Mouse (Mus musculus) lung, postnatal 10 days (tissue): ENCODE measurements around the gene Pmepa1.

ENCODE experiments used
- DNase-seq: peaks from one replicate; pipeline ENCODE4 v3.0.0; 2021

Gene Pmepa1

DNA sequence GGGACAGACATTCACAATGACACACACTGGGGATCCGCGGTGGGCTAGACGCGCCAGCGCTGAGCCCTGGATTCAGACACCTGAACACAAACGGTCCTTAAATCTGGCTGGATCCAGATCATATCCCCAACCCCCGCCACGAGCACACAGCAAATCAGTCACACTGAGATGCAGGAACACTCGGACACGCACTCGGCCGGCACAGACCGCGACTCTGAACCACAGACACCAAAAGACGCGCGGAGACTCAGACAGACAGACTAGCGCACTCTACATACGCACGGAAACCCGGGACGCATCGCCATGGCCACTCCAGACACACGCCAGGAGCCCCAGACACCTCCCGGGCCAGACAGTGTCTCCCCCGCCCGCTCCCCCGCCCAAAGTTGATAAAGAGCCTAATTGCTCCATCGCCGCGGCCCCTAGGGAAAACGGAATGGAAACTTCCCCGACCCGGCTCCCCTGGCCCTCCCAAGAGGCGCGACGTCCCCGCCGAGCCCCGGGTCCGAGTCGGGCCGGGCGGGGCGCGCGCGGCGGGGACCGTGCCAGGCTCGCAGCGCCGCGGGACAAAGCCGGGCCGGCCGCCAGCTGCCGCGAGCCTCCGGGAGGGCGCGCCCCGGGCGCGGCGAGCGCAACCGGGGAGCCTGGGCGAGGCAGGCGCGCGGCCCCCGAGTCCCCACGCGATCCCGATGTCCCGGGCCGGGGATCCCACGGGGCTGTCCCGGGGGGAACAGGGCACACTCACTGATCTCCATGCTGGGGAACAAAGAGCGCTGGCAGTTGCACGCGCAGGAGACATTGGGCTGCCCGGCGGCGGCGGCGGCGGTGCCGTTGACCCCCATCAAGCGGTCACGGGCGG is 761 bp downstream of the Pmepa1 start:
- peak; percentile 54 for DNase-seq

DNA sequence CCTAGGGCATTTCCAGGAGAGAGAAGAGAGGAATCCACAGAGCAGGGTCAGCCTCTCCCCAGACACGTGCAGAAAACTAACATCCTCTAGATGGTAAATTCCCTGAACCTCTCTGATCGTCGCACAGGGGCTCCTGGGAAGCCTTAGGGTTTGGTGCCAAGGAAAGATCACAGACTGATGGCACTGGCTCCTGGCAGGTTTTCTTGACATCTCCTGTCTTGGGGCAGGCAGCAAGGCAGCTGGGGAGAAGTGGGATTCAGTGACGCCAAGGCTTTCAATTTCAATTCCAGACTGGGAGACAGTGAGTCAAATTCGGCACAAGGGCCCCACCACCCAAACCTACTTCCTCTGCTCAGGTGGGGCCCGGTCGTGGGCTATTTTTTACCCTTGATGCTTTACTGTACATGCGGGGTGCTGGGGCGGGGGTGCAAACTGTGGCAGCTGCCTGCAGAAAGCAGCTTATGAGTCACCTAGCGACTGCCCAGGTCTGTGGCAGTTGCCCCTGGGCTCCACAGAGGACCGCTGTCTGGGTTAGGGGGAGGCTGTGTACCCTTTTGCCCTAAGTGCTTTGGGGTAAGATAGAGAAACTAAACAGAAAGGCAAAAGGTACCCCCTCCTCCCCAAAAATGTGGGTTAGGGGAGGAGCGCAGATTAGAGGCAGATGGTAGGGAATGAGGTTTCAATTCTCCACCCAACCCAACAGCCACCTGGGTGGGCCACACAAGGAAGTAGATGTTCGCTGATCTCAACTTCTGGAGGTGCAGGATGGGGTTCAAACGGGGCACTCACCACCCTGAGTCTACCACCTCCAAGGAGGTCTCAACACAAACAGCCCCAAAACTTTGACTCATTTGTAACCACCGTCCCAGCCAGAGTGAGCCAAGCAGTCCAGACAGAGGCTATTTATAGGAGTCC is 1.6 kb downstream of the Pmepa1 start:
- DNase-seq = no peak

DNA sequence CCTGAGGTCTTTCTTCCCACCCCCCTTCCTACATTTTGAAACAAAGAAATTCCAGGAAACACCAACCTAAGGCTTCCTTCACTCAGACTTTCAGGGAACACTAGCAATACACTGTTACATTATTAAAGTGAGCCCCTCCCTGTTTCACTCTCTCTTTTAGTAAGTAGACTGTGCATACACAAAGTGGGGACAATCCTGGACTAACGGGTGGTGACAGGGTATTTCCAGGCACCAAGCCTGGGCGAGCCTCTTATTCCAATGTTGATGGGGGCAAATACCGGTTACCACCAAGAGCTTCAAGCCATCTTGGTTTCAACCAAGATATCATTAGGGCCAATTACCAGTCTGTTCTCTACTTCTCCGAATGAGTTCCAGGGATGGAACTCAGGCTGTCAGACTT is 2.4 kb downstream of the Pmepa1 start:
- DNase-seq = no peak

DNA sequence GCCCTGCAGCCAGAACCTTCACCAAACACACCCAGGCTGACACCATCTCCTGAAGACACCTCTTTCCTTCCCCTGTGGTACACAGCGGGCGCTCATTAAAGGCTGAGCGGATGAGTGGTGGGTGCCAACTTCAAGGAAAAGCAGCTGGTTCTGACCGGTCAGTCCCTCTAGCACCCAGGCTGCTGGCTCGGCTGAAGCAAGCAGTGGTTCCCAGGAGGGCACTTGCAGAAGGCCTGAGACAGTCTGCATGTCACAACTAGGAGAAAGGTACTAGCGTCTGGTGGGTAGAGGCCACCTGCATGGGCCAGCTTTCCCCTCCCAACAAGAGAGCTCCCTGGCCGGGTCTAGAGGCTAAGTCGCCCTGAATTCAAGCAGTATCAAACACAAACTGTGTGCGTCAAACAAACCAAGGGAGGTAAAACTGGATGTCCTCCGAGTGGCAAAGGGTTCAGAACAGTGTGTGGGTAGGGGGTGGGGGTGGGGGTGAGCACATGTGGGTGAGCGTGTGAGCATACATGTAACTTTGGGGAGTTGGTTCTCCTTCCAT is 3.9 kb downstream of the Pmepa1 start:
- no peak for DNase-seq

DNA sequence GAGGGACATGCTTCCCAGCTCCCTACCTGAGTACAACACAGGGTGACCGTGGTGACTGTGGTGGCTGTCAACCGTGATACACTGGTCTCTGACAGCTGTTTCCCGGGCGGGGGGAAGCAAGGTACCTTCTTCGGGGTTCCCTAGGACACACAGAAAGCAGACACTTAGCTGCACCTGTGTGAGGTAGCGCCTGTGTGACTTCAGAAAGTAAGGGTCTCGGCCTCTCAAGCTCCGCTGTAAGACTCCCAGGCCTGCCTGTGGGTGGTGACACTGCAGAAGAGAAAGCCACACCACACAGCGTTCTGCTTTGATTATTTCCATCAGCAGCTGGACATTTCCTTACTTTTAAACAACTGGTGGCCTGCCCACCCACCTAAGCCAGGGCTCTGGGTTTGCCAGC is 4.8 kb downstream of the Pmepa1 start:
- DNase-seq = no peak

DNA sequence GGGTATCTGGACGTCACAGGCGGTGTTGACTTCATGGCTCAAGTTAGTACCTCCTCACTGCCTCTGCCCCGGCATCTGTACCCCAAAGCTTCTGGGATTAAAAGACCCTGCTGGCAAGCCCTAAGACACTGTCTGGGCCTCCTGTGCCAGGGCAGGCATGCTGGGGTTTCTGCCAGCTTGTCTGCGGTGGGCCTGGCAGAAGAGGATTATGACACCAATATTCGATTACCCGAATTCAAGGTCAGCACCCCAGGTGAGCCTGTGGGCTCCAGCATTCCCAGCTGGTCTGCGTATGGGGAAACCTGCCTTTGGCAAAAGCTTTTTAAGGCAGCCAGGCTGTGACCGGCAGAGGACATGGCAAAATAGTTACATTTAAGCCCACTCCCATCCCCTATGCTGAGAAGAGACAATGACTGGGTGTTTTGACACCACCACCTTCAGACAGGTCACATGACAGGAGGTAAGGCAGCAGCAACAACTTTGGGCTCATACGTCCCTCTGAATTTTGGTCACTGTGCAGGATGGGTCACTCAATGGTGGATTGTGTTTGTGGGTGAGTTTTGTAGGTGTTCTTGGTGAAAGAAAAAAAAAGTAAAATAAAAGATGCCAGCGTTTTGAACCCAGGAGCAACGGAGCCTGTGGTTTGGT is 5.6 kb downstream of the Pmepa1 start:
- DNase-seq = no peak

DNA sequence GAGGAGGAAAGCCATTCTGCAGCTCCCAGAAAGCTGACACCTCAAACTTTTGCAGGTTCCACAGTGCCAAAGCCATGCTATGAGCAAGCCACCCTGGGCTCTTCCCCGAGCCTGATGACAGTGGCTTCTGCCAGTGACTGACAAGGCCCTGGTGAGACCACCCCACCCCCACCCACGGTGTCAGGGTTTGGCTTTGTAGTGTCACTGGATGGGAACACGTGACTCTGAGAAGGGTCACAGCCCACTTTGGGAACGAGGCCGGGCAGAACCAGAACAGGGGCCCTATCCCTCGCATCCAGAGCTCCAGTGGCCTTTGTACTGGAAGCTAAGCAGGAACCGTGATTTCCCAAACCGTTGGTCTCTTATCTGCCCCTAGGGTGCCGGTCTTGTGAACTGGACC is 6.1 kb downstream of the Pmepa1 start:
- DNase-seq = peak; percentile 53

DNA sequence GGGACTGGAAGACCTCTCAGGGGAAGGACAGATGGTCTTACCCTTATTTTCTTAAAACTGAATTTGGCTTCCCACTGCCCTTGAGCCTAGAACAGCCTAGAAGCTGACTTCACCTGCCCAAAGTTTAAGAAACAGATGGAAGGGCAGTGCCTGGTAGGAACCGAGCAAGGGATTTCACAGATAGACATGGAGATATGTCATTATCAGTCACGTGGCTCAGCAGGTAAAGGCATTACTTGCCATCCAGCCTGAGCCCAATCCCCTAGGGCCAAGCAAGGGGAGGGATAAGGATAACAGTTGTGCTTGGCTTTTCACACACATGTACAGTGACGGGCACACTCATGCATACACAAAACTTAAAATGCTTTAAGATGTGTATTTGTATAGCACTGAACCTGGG is 8.8 kb downstream of the Pmepa1 start:
- no peak for DNase-seq

DNA sequence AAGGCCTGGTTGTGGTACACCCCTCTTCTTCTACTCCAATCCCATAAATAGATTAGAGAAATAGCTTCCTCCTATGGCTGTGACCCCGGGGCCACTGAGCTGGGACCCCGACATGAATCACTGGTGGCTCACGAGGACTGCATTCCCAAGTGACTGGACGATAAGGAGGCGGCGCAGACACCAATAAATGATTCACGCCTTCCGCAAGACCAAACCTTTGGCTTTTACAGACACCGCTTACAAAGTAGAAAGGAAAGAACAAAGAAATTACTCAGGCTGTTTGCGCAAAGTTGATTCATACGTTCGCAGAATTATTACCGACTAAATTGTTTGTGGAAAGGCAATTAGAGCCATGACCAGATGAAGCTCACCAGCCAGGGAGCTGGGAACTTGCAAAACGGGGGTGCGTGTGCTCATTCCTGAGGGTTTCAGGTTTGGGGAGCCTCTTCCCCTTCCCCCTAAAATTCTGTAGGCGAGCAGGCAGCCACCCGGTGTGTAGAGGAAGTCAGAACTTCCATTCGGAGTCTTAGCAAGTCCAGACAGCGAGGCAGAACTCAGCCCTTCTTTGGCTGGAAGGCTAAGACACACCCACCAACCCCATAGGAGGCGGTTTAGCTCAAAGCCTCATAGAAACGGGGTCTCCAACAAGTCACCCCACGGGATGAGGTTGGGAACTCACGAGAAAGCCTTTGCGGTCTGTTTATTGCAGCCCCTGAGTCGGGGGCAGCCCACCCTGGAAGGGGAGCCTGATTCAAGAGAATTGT is 9.8 kb downstream of the Pmepa1 start:
- DNase-seq = no peak

DNA sequence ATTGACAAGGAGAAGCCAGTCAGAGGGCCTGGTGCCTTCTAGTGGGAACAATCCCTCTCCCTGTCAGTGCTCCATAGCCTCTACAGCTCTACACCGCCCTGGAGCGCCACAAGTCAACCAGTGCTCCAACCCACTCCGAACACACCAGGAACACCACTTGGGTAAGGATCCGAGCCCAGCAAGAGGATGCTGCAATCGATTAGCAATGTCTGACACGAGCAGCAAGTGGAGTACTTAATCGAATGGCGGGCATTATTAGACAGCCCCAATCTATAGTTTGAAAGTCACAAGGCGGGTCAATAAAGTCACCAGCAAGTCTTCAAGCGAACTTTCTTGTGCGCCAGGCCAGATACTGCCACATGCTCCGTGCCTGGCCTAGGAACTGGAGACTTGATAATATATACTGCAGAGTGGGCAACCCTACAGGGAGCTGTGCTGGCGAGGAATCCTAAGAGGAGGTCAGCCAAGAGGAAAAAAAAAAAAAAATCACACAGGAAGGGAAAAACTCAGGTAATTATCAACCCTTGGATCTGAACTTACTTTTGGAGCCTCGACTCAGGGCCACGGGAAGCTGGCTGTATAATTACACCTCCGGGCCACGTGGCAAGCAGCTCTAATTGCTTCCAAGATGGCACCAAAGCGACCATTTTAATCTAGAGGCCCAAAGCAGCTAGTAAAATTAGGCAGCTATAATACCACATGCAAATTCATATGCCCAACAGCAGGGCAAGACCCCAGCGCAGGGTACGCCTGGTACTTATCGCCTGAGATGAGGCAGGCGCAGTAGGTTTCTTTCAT is 10.7 kb downstream of the Pmepa1 start:
- DNase-seq = no peak

DNA sequence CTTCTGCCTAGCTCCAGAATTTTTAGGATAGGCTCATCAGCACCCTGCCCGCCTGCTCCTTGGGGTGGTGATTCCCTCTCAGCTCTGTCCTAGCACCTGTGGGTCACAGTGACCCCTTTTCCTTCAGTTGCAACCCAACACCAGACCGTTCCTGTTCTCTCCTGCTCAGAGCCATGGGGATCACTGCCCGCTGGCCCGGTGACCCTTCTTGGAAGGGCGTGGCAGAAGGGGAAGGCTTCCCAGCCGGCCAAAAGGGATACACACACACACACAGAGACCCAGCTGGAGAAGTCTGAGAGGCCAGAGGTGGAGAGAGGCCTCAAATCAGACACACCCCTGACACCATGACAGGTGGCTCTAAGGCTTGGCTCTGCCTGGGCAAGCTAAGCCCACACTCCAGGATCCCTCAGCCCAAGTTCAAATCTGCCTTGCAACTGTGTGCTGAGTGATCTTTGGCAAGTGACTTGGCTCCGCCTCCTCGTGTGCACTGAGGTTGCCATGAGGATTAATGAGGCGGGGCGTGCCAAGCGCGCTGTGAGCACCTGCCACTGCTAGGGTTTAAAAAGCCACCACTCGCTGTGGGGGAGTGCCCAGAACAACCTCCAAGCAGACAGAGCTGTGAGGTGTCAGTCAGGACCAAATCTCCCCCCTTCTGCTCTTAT is 11.7 kb downstream of the Pmepa1 start:
- peak; percentile 68 for DNase-seq

DNA sequence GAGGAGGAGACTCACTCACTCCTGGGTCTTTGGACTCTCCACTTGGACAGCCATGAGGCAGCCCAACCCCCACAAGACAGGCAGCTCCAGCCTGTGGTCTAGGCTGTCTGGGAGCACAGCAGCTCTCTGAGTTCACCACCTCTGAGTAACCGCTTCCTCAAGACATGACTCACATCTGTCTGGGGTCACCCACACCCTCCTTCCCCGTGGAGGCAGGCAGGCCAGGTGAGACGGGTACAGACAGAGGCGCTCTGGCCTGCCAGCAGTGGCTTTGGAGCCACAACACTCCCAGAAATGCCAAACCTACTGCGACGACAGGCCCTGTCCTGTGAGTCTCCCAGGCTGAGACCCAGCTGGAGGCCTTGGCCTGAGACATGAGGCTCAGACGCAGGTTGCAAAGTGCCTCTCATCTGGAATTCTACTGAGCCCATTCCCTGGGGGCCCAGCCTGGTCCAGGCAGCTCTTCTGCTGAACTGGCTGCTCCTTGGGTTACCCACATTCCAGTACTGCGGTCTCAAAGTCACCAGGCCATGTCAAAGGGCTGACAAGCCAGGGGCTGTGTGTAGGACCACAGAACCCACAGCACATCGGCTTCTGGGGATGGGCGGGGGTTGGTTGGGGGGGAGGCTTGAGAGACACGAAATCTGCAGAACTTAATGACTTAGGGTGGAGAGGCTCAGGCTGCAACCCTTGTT is 12.6 kb downstream of the Pmepa1 start:
- no peak for DNase-seq

DNA sequence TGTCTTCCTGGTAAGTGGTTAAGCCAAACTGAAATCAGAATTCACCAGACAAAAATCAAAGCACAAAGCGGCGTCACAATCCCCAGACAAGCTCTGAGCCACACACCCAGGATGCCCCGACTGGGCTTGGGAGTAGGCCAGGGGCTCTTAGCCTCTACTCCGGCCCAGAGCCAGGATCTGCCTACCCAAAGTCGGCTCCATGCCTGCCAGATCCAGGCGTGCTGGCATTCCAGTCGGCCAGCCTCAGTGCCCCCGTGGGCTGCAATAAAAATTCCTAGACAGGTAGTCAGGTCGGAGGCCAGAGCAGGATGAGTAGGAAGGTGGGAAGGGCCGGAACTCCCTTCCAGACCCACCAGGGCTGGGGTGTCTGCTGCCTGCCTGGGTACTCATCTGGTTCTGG is 14.8 kb downstream of the Pmepa1 start:
- DNase-seq = no peak

DNA sequence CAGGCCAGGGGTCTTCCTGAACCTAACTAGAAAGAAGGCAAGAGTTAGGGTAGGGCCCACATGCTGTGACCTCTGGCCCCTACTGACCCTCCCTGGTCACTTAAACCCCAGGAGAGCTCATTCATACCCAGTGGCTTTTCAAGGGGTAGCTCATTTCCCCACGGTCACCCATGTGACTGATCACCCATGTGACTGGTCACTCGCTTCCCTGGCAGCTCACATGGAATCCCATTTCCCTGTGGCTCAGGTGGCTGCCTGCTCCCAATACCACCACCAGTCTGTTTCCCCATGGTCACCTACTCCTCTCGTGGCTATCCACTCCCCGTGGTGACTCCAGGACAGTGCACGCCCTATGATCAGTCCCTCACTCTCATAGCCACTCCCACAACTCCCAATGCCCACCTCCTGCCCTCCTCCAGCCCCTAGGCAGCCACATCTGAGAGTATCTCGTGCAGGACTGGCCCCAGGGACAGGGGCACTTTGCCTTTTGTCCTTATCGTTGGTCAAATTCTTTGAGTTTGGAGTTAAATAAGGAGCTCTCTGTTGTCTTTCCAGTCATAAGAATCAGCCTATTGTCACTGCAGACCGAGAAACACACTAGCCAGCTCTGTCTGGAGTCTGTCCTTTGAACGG is 17.8 kb downstream of the Pmepa1 start:
- DNase-seq = no peak

DNA sequence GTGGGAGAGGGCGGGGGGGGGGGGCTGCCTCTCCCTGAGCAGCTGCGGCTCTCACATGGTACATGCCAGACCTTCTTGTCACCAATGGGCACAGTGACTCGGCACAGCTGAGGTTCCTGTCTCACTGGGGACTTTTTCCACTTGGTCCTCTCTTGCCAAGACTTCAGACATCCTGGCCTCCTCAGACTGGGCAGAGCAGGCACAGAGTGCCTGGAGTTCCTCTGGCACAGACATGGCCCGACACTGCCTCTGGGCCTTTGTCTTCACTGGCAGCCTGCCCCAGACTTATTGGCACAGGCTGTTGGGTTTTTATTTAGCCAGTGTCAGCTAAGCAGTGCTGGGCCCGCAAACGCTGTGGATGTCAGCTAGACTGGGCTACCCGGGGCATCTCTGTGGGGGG is 18.7 kb downstream of the Pmepa1 start:
- peak; percentile 90 for DNase-seq

DNA sequence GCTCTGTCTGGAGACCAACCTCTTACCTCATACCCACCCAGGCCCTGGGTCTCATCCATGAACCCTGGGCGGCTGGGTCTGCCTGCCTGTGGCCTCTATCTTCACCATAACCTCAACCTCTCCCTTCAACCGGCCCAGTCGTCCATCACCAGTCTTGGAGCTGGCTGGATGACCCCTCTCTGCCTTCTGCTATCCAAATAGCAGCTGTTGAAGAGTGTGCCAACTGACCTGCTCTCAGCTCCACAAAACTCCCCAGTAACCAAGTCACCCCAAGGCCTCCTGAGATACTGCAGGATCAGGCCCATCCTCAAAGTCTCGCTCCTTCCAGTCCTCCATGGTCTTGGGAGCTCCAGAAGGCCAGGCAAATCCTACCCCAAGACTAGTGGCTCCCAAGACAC is 19.8 kb downstream of the Pmepa1 start:
- DNase-seq = no peak

DNA sequence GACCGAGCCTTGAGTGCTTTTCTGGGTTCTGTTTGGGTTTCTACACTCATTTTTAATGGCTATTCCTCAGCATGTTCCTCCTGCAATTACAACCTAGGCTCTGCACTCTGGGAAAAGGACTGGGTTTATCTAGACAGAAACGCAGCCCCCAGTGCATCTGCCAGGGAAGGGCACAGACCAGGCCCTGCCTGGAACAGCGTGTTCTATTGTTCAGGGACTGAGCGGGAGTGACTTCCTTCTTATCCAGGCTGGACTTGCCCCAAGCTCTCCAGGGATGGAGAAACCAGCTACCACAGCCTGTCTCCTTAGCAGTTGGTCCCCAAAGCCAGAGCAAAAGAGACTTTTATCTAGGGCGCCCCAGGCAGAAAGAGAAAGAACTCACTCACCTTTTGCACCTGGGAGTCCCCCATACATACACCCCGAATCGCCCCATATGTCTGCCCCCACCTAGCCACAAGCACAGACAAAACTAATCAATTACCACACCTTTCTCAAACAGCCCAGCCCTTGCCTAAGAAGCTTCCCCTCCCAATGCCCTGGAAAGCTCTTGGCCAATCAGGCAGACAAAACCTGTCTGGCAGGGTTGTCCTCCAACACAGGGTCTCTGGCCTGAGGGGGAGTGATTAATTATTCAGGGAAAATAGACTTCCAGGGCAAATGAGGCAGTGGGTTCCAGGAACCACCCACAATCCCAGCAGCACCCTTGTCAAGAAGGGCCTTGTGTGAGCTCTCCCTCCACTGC is 20.4 kb downstream of the Pmepa1 start:
- DNase-seq = no peak

DNA sequence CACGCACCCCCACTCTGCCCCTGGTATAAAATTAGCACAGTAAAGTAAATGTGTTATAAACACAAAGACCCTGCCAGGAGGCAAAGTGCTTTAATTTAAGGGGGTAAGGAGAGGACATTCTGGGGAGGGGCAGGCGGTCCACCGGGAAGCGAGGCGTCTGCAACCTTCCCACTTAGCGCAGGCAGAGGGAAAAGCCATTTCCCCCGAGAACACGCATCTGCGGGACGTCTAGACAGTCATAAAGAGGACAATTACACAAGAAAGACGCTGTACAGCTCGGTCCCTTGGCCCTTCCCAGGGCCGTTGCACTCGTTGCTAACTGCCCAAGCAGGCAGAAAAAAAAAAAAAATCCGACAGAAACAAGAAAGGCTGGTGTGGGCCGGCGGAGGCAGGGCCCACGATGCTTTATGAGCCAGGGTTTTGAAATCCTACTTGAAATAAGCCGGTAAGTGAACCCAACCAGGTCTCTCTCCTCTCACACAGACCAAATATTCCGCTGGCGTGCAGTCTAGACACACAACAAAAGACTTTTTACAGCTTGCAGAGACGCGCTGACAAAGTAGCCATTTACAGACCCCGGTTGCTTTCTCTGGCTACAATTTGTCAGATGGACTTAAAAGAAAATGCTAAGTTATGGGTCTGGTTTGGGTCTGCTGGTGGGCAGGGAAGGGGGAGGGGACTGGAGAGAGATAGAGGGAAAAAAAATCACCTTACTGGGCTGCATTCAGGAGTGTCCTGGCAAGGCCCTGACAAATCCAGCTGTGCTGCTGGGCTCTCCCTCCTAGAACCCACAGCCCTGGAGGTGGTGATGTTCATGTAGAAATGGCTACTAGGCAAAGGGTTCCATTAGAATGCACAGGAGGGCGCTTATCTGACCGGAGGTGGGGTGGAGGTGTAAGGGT is 22.3 kb downstream of the Pmepa1 start:
- DNase-seq = no peak
